In genomic region chr6:95151563-95151962, GRCm38 (mm10) we compare ENCODE assay signal across 24 mouse cellular contexts. TPM values are rescaled to one million over a fixed set of nuclear protein-coding genes. Genes with fewer than 3 reads are reported as not detected.
DNase-seq lines count a peak whose midpoint lies in the region; ATAC-seq and TF ChIP-seq lines count a peak whose summit lies in the region.
"Had no signal": no experiment of that assay in that cellular context is flagged by ENCODE, and none has a peak within 500 bp of the region (broad histone marks: within the 10 kb centered on the region; RNA-seq: fewer than 3 reads in every experiment).

No protein-coding gene starts in this region.

- no peak for TF ChIP-seq CTCF in CH12.LX (conservative IDR thresholded peaks at IDR 0.05 in 1 of 2, IDR thresholded peaks at IDR 0.05 in 1 of 2; ENCODE audit: low read depth in 2 of 2, low read length in 2 of 2)

- H3K4me3 ChIP-seq in CH12.LX (replicated peaks in 1 of 3; ENCODE audit: low read depth in 2 of 3, low read length in 2 of 3, poor library complexity in 1 of 3) (no peak overlapping the region), ES-E14 (ENCODE audit: insufficient read depth in 1 of 2, low read depth in 1 of 2, low read length in 2 of 2, poor library complexity in 1 of 2, severe bottlenecking in 1 of 2) (no peak overlapping the region)
- H3K4me3 ChIP-seq in intestine, embryonic 16.5 days (ENCODE audit: low read length): no peak overlapping the region
- H3K4me3 ChIP-seq: embryonic facial prominence, embryonic 13.5 days; embryonic facial prominence, embryonic 15.5 days; forebrain, embryonic 13.5 days; forebrain, embryonic 15.5 days had no signal

- H3K9me3 ChIP-seq in CH12.LX (replicated peaks; ENCODE audit: low read length): no peaks in the 10 kb centered on the region
- H3K9me3 ChIP-seq in ES-E14 (ENCODE audit: control insufficient read depth, insufficient read depth, low read depth, low read length): no peaks in the 10 kb centered on the region
- H3K9me3 ChIP-seq in intestine, embryonic 16.5 days (ENCODE audit: control insufficient read depth, low read length): no peaks in the 10 kb centered on the region
- H3K9me3 ChIP-seq: embryonic facial prominence, embryonic 13.5 days; embryonic facial prominence, embryonic 15.5 days; forebrain, embryonic 13.5 days had no signal

- H3K27ac ChIP-seq in CH12.LX (ENCODE audit: insufficient read depth, low read depth): no peak overlapping the region
- H3K27ac ChIP-seq in ES-E14 (ENCODE audit: insufficient read depth, low read depth, low read length, poor library complexity, severe bottlenecking): no peak overlapping the region
- H3K27ac ChIP-seq in intestine, embryonic 16.5 days (ENCODE audit: low read length): no peak overlapping the region
- H3K27ac ChIP-seq: embryonic facial prominence, embryonic 13.5 days; embryonic facial prominence, embryonic 15.5 days; forebrain, embryonic 13.5 days; forebrain, embryonic 15.5 days had no signal

- TF ChIP-seq EP300 in CH12.LX (IDR thresholded peaks at IDR 0.05; ENCODE audit: low read length): no peak

- in situ Hi-C loops in CH12.LX (cut with MboI; ENCODE audit: low pct_ligation_motif_present, low pct_unique_long_range_greater_than_20kb, low sequenced_read_pairs) (no loop called here), ES-E14 (cut with MboI; ENCODE audit: low sequenced_read_pairs in 2 of 2, unreplicated experiment in 2 of 2) (no loop called here)

- H3K4me2 ChIP-seq in CH12.LX (ENCODE audit: insufficient read depth, low read depth, poor library complexity, severe bottlenecking): no peak overlapping the region
- H3K4me2 ChIP-seq in intestine, embryonic 16.5 days (ENCODE audit: low read depth, low read length): no peak overlapping the region
- H3K4me2 ChIP-seq: embryonic facial prominence, embryonic 13.5 days; embryonic facial prominence, embryonic 15.5 days; forebrain, embryonic 13.5 days; forebrain, embryonic 15.5 days had no signal

- no peak for TF ChIP-seq POLR2A in CH12.LX (IDR thresholded peaks at IDR 0.05; ENCODE audit: low read depth, low read length)

- peaks cover 0 to 3% of the 10 kb centered on the region in 2 experiments; a peak in 2 of 4 replicates for H3K4me1 ChIP-seq in CH12.LX (ENCODE audit: control insufficient read depth in 1 of 2, insufficient read depth in 2 of 2)
- no peaks in the 10 kb centered on the region for H3K4me1 ChIP-seq in ES-E14 (ENCODE audit: control insufficient read depth in 2 of 2, insufficient read depth in 2 of 2, low read length in 2 of 2, poor library complexity in 1 of 2)
- H3K4me1 ChIP-seq in intestine, embryonic 16.5 days (ENCODE audit: control insufficient read depth, insufficient read depth, low read length): no peaks in the 10 kb centered on the region
- H3K4me1 ChIP-seq: embryonic facial prominence, embryonic 15.5 days; forebrain, embryonic 13.5 days; forebrain, embryonic 15.5 days had no signal

- DNase-seq in CH12.LX (ENCODE audit: extremely low read depth): peak; percentile 6
- DNase-seq in ES-E14 (ENCODE audit: low read depth, low spot score): no peak
- peak; percentile 6 for DNase-seq in c-Kit-negative CD71-positive TER-119-positive erythroid progenitor cells, embryonic 14.5 days (ENCODE audit: low read depth, low spot score)
- no peak for DNase-seq in frontal cortex, postnatal 25 days (ENCODE audit: low spot score in 2 of 2)
- no peak for DNase-seq in kidney, postnatal 25 days
- DNase-seq: adrenal gland, adult 2 months; adrenal gland, postnatal 14 days; adrenal gland, postnatal 36 days; B cell, adult 2 months; cerebellum, adult 11 months; cerebellum, adult 18-20 months; cerebellum, adult 8-10 months; cerebellum, adult 9-11 months; cerebellum, postnatal 14 days; cerebellum, postnatal 36 days; embryo, embryonic 11 days; forebrain, postnatal 0 days had no signal

- H3K9ac ChIP-seq in CH12.LX (ENCODE audit: insufficient read depth, low read depth): no peak overlapping the region
- no peak overlapping the region for H3K9ac ChIP-seq in ES-E14 (ENCODE audit: insufficient read depth, low read depth, low read length, poor library complexity, severe bottlenecking)
- no peak overlapping the region for H3K9ac ChIP-seq in intestine, embryonic 16.5 days (ENCODE audit: low read depth, low read length)
- H3K9ac ChIP-seq: embryonic facial prominence, embryonic 13.5 days; embryonic facial prominence, embryonic 15.5 days; forebrain, embryonic 13.5 days; forebrain, embryonic 15.5 days; forebrain, postnatal 0 days had no signal

- TF ChIP-seq RAD21 in CH12.LX (IDR thresholded peaks at IDR 0.05; ENCODE audit: low read depth, low read length): no peak

- peak; percentile 69; the same call in 1 of the 2 replicates for ATAC-seq in erythroblast, adult 5-6 weeks (replicated peaks; ENCODE audit: low FRiP score, poor library complexity, severe bottlenecking)
- no peak for ATAC-seq in intestine, embryonic 16.5 days
- ATAC-seq: CD4-positive, CD25-positive, alpha-beta regulatory T cell, adult 4 months; forebrain, embryonic 13.5 days; forebrain, embryonic 15.5 days; forebrain, postnatal 0 days had no signal

- dilution Hi-C loops in CH12.LX (cut with MboI; ENCODE audit: extremely low pct_ligation_motif_present, extremely low pct_unique_long_range_greater_than_20kb, low sequenced_read_pairs): no loop called here

- H3K36me3 ChIP-seq in CH12.LX (replicated peaks in 1 of 2; ENCODE audit: control insufficient read depth in 1 of 2, insufficient read depth in 1 of 2, low read length in 1 of 2) (no peaks in the 10 kb centered on the region), ES-E14 (ENCODE audit: control insufficient read depth, insufficient read depth, low read length, poor library complexity, severe bottlenecking) (no peaks in the 10 kb centered on the region)
- H3K36me3 ChIP-seq in intestine, embryonic 16.5 days (ENCODE audit: control insufficient read depth, insufficient read depth, low read length): no peaks in the 10 kb centered on the region
- H3K36me3 ChIP-seq: embryonic facial prominence, embryonic 13.5 days; embryonic facial prominence, embryonic 15.5 days; forebrain, embryonic 15.5 days had no signal

- H3K79me2 ChIP-seq in CH12.LX (replicated peaks; ENCODE audit: control insufficient read depth, extremely low read depth, insufficient read depth, poor library complexity, severe bottlenecking): no peaks in the 10 kb centered on the region

- WGBS in intestine, embryonic 16.5 days: 54% methylated on average over 2 of the region's 2 CpGs

- no peaks in the 10 kb centered on the region for H3K27me3 ChIP-seq in CH12.LX (replicated peaks)
- H3K27me3 ChIP-seq in intestine, embryonic 16.5 days (replicated peaks; ENCODE audit: control insufficient read depth, insufficient read depth, low read length): no peaks in the 10 kb centered on the region
- H3K27me3 ChIP-seq: embryonic facial prominence, embryonic 13.5 days; embryonic facial prominence, embryonic 15.5 days; forebrain, embryonic 13.5 days; forebrain, embryonic 15.5 days had no signal

TF ChIP-seq in CH12.LX, 34 proteins besides CTCF, POLR2A, EP300 and RAD21:
- TF ChIP-seq E2F4 (IDR thresholded peaks at IDR 0.05; ENCODE audit: insufficient replicate concordance, low read depth, low read length) (no peak), ZNF384 (IDR thresholded peaks at IDR 0.05; ENCODE audit: low read depth, low read length) (no peak), USF1 (IDR thresholded peaks at IDR 0.05; ENCODE audit: low read depth, low read length) (no peak), MAZ (IDR thresholded peaks at IDR 0.05; ENCODE audit: low read depth, low read length) (no peak), JUN (IDR thresholded peaks at IDR 0.05; ENCODE audit: insufficient read depth, low read depth, low read length) (no peak), CHD1 (IDR thresholded peaks at IDR 0.05; ENCODE audit: low read depth, low read length) (no peak), NELFE (IDR thresholded peaks at IDR 0.05; ENCODE audit: low read depth, low read length) (no peak), HCFC1 (IDR thresholded peaks at IDR 0.05; ENCODE audit: low read depth, low read length) (no peak), ETS1 (conservative IDR thresholded peaks at IDR 0.05; ENCODE audit: low read depth, low read length) (no peak), ZKSCAN1 (IDR thresholded peaks at IDR 0.05; ENCODE audit: borderline replicate concordance, low read depth, low read length) (no peak), SMC3 (IDR thresholded peaks at IDR 0.05; ENCODE audit: low read depth, low read length) (no peak)

TF ChIP-seq in ES-E14, 5 proteins besides CTCF, POLR2A, EP300 and RAD21:
- TF ChIP-seq HCFC1 (IDR thresholded peaks at IDR 0.05; ENCODE audit: borderline replicate concordance, insufficient read depth, low read length): no peak
- TF ChIP-seq MAFK (IDR thresholded peaks at IDR 0.05; ENCODE audit: insufficient read depth, low read depth, low read length): peak; percentile 77
- no peak for TF ChIP-seq ZC3H11A (IDR thresholded peaks at IDR 0.05; ENCODE audit: borderline replicate concordance, low read depth, low read length)
- no peak for TF ChIP-seq ZNF384 (IDR thresholded peaks at IDR 0.05; ENCODE audit: low read depth, low read length)
- no peak for TF ChIP-seq CHD2 (IDR thresholded peaks at IDR 0.05; ENCODE audit: low read depth, low read length)

RNA-seq across cellular contexts. Expression of gene Kbtbd8, which starts 34.5 kb away (rescaled TPM):
- total RNA-seq in CH12.LX (2012; rRNA removed) (1.9 and 3.5 TPM in 2 replicates), CH12.LX (2014; rRNA removed) (12.3 and 12.6 TPM in 2 replicates), ES-E14 (2012; rRNA removed) (17.7 and 21.6 TPM in 2 replicates)
- 4.2 and 5.0 TPM in 2 replicates for polyA plus RNA-seq in CH12.LX (2012; ENCODE audit: insufficient read length, low read depth)
- total RNA-seq in erythroblast, adult 5-6 weeks (2015; ENCODE audit: low replicate concordance): 0.77 and 2.5 TPM in 2 replicates
- 1.5 and 3.3 TPM in 2 replicates for total RNA-seq in erythroblast, adult 5-6 weeks (2017; ENCODE audit: low replicate concordance)
- polyA plus RNA-seq in intestine, embryonic 16.5 days (2015; fragmentation: Nextera tagmentation; extraction: Ambion mirVana): 4.8 and 6.0 TPM in 2 replicates

Comparison
In these comparisons a context has a peak if more than half of its experiments do, and no peak if none do; other contexts are left out.
1. DNase-seq: peak in CH12.LX (single experiment) and c-Kit-negative CD71-positive TER-119-positive erythroid progenitor cells, embryonic 14.5 days (single experiment); none in ES-E14 (single experiment), frontal cortex, postnatal 25 days (0 of 2) and kidney, postnatal 25 days (0 of 2).